Mouse (Mus musculus): ENCODE data around the gene Psmb11. TPM values are rescaled to one million over a fixed set of nuclear protein-coding genes. Genes with fewer than 3 reads are reported as not detected.

The Psmb11 gene
- polyA plus RNA-seq, 1 experiment = 0.01 TPM

DNA sequence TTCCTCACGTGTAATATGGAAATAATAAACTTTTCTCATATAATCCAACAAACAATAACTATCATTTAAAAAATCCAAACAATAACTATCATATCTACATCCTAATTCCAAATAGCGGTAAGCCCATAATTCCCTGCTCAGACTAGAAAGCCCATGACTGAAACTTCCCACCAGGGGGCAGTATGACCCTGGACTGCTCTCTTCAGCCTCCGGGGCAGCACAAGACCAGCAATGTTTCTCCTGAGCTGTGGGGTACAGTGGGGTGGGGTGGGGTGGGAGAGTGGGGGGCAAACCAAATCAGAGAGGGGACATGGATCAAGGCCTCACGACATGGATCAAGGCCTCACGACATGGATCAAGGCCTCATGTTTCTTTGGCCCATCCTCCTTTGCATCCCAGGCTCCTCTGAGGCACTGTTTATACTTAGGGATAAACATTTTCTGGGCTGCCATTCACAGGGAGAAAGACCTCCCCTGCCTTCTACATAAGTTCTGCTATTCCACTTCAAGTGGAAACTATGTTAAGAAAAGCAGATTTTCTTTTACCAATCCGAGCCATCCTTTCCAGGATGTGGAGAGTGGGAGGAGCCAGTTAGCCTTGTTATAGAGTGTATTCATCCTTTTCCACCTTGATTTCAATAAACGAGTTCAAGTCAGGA, 37.4 kb upstream of the Psmb11 start:
- Histone ChIP-seq H3K4me3 (ENCODE audit: insufficient read depth, poor library complexity, severe bottlenecking) (no peak overlapping the region), H3ac (ENCODE audit: control insufficient read depth, insufficient read length, low read depth) (no peak overlapping the region), H3K79me2 (ENCODE audit: control insufficient read depth, insufficient read depth) (no peaks in the 10 kb centered on the region), H3K79me3 (ENCODE audit: low read depth) (no peaks in the 10 kb centered on the region), H3K36me3 (ENCODE audit: control insufficient read depth, insufficient read depth) (peaks cover 9% of the 10 kb centered on the region), H3K27me3 (ENCODE audit: control insufficient read depth, insufficient read depth, insufficient read length) (no peaks in the 10 kb centered on the region)
- TF ChIP-seq CTCF (IDR thresholded peaks at IDR 0.05; ENCODE audit: control insufficient read depth, insufficient read depth, insufficient read length) (no peak), USF1 (IDR thresholded peaks at IDR 0.05; ENCODE audit: low read depth) (no peak), MYOG (IDR thresholded peaks at IDR 0.05; ENCODE audit: control insufficient read depth, extremely low read depth, insufficient read length) (no peak), FOSL1 (IDR thresholded peaks at IDR 0.05; ENCODE audit: insufficient read depth, low read length, poor library complexity, severe bottlenecking) (no peak), MAX (IDR thresholded peaks at IDR 0.05) (no peak), MYOD1 (IDR thresholded peaks at IDR 0.05; ENCODE audit: control insufficient read depth, insufficient read length, low read depth) (no peak), CEBPB (IDR thresholded peaks at IDR 0.05; ENCODE audit: low read depth) (no peak)

DNA sequence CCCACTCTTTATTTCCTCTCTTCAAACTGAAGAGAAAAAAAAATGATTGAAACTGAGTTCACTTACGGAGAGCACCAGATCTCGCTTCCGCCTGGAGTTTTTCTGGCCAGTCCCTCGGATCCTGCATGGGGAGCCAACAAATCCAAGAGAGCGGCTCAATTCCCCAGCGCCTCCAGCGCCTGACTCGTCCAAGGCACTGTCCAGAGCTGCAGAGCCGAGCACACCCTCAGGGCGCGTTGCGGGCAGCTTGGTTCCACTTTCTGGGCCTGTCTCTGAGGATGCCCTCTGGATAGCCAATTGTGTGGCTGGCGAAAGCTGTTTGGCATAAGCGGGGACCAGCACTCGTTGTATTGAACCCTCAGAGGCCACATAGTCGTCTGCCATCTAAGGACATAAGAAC, 30.2 kb upstream of the Psmb11 start:
- Histone ChIP-seq H3K79me2 (ENCODE audit: control insufficient read depth, insufficient read depth) (no peaks in the 10 kb centered on the region), H3K36me3 (ENCODE audit: control insufficient read depth, insufficient read depth) (no peaks in the 10 kb centered on the region), H3K27me3 (ENCODE audit: control insufficient read depth, insufficient read depth, insufficient read length) (no peaks in the 10 kb centered on the region), H3K4me3 (ENCODE audit: insufficient read depth, poor library complexity, severe bottlenecking) (no peak overlapping the region), H3K79me3 (ENCODE audit: low read depth) (no peaks in the 10 kb centered on the region), H3ac (ENCODE audit: control insufficient read depth, insufficient read length, low read depth) (no peak overlapping the region)
- TF ChIP-seq CEBPB (IDR thresholded peaks at IDR 0.05; ENCODE audit: low read depth) (no peak), MYOD1 (IDR thresholded peaks at IDR 0.05; ENCODE audit: control insufficient read depth, insufficient read length, low read depth) (no peak)

DNA sequence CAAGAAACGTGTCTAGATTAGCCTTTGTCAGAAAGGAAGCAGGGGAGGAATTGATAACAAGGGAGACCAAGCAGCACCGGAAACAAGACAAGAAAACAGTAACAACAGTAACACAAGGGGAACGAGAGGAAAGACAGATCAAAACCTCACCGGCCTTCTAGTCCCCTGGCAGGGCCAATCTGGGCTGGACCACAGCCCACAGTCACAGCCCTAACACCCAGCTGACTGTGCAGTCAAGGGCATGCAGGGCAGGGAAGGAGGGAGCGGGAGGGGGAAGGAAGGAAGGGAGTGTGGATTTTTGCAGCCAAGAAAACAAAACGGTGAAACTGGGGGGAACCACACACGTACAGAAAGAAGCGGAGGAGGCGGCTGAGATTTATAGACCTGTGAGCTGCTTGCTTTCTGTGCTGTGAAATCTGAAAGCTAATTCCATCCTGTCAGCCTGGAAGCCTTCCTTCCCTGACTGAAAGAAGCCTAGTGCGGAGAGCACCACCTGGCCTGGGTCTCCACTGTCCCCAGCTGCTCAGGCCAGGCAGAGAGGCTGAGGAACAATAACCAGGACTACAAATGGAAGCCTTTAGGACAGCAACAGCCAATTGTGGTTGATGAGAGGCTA, 28.8 kb upstream of the Psmb11 start:
- no peaks in the 10 kb centered on the region for H3K27me3 ChIP-seq (ENCODE audit: control insufficient read depth, insufficient read depth, insufficient read length)
- H3K79me2 ChIP-seq (ENCODE audit: control insufficient read depth, insufficient read depth) = no peaks in the 10 kb centered on the region
- H3K79me3 ChIP-seq (ENCODE audit: low read depth) = no peaks in the 10 kb centered on the region
- no peak overlapping the region for H3ac ChIP-seq (ENCODE audit: control insufficient read depth, insufficient read length, low read depth)
- no peaks in the 10 kb centered on the region for H3K36me3 ChIP-seq (ENCODE audit: control insufficient read depth, insufficient read depth)
- H3K4me3 ChIP-seq (ENCODE audit: insufficient read depth, poor library complexity, severe bottlenecking) = no peak overlapping the region
- TF ChIP-seq CTCF (IDR thresholded peaks at IDR 0.05; ENCODE audit: control insufficient read depth, insufficient read depth, insufficient read length) = no peak
- TF ChIP-seq MYOG (IDR thresholded peaks at IDR 0.05; ENCODE audit: control insufficient read depth, extremely low read depth, insufficient read length) = no peak
- TF ChIP-seq MAX (IDR thresholded peaks at IDR 0.05) = no peak
- TF ChIP-seq FOSL1 (IDR thresholded peaks at IDR 0.05; ENCODE audit: insufficient read depth, low read length, poor library complexity, severe bottlenecking) = no peak
- TF ChIP-seq USF1 (IDR thresholded peaks at IDR 0.05; ENCODE audit: low read depth) = no peak
- TF ChIP-seq CEBPB (IDR thresholded peaks at IDR 0.05; ENCODE audit: low read depth) = no peak
- TF ChIP-seq MYOD1 (IDR thresholded peaks at IDR 0.05; ENCODE audit: control insufficient read depth, insufficient read length, low read depth) = no peak

DNA sequence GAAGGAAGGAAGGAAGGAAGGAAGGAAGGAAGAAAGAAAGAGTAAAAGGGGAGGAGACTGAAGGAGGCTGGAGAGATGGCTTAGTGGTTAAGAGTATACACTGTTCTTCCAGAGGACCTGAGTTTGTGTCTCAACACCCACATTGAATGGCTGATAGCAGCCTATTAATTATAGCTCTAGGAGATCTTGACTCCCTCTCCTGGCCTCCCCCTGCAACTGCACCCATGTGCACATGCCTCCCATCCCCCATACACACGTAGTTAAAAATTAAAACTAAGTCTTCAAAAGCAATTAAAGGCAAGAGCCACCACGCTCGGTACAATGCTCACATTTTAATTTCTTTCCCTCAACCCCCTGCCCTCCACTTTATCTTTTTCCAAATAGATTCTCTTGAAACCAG, 27.2 kb upstream of the Psmb11 start:
- no peaks in the 10 kb centered on the region for H3K27me3 ChIP-seq (ENCODE audit: control insufficient read depth, insufficient read depth, insufficient read length)
- no peak overlapping the region for H3ac ChIP-seq (ENCODE audit: control insufficient read depth, insufficient read length, low read depth)
- no peaks in the 10 kb centered on the region for H3K79me3 ChIP-seq (ENCODE audit: low read depth)
- H3K36me3 ChIP-seq (ENCODE audit: control insufficient read depth, insufficient read depth) = no peaks in the 10 kb centered on the region
- no peaks in the 10 kb centered on the region for H3K79me2 ChIP-seq (ENCODE audit: control insufficient read depth, insufficient read depth)
- H3K4me3 ChIP-seq (ENCODE audit: insufficient read depth, poor library complexity, severe bottlenecking) = no peak overlapping the region
- TF ChIP-seq MYOG (IDR thresholded peaks at IDR 0.05; ENCODE audit: control insufficient read depth, extremely low read depth, insufficient read length) (no peak), CTCF (IDR thresholded peaks at IDR 0.05; ENCODE audit: control insufficient read depth, insufficient read depth, insufficient read length) (no peak), MYOD1 (IDR thresholded peaks at IDR 0.05; ENCODE audit: control insufficient read depth, insufficient read length, low read depth) (no peak), FOSL1 (IDR thresholded peaks at IDR 0.05; ENCODE audit: insufficient read depth, low read length, poor library complexity, severe bottlenecking) (no peak)

DNA sequence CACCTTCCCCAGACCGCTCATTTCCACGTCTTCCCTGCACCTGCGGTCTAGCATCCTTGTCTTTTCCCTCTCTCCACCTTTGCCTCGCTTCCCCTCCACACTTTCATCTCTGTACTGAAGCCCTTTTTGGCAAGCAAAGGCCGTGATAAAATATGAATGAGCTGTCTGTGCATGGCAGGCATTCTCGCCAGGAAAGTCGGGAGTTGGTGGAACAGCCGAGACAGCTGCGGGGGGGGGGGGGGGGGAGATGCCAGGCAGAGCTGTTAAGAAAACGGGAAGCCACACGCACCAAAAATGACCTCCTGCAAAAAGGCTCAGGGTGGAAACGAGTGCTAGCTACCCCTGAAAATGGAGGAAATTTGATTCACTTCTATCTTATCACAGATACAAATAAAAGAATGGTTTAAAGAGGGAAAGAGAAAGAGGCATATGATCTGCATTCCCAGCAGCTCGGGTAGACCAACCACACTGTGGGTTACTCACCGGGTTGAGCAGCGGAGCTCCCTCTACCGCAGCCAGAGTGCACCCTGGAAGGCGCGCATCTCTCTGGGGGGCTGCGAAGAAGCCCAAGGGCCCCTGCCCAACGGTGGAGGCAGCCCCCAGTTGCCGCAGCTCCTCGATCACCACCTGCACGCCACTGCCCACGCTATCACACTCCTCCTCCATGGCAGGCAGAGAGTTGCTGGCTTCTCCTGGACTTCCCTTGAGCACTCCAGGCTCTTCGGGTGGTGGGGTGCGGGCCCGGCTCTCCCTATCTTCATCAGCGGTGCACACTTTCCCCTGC, 26.4 kb upstream of the Psmb11 start:
- no peaks in the 10 kb centered on the region for H3K36me3 ChIP-seq (ENCODE audit: control insufficient read depth, insufficient read depth)
- no peak for TF ChIP-seq MYOG (IDR thresholded peaks at IDR 0.05; ENCODE audit: control insufficient read depth, extremely low read depth, insufficient read length)
- TF ChIP-seq FOSL1 (IDR thresholded peaks at IDR 0.05; ENCODE audit: insufficient read depth, low read length, poor library complexity, severe bottlenecking) = no peak
- TF ChIP-seq CTCF (IDR thresholded peaks at IDR 0.05; ENCODE audit: control insufficient read depth, insufficient read depth, insufficient read length) = no peak
- no peak for TF ChIP-seq USF1 (IDR thresholded peaks at IDR 0.05; ENCODE audit: low read depth)
- no peak for TF ChIP-seq MYOD1 (IDR thresholded peaks at IDR 0.05; ENCODE audit: control insufficient read depth, insufficient read length, low read depth)
- no peak for TF ChIP-seq MAX (IDR thresholded peaks at IDR 0.05)
- no peak for TF ChIP-seq CEBPB (IDR thresholded peaks at IDR 0.05; ENCODE audit: low read depth)
- no peaks in the 10 kb centered on the region for H3K79me3 ChIP-seq (ENCODE audit: low read depth)
- H3K4me3 ChIP-seq (ENCODE audit: insufficient read depth, poor library complexity, severe bottlenecking) = no peak overlapping the region
- no peak overlapping the region for H3ac ChIP-seq (ENCODE audit: control insufficient read depth, insufficient read length, low read depth)
- H3K27me3 ChIP-seq (ENCODE audit: control insufficient read depth, insufficient read depth, insufficient read length) = no peaks in the 10 kb centered on the region
- H3K79me2 ChIP-seq (ENCODE audit: control insufficient read depth, insufficient read depth) = no peaks in the 10 kb centered on the region

All from C2C12 (cell line).